Mouse (Mus musculus) MEL (cell line): ENCODE data around the gene Ctnnbl1.

Experiments
- BHLHE40 ChIP-seq: IDR thresholded peaks from 2 replicates; pipeline ENCODE4 v1.6.1; 2012; ENCODE audit warnings: low read depth, mild to moderate bottlenecking, inconsistent platforms, low read length, improper control_type of control experiment, borderline replicate concordance
- GATA1 ChIP-seq: IDR thresholded peaks from 2 replicates; pipeline ENCODE4 v1.6.1; 2011; ENCODE audit warnings: low read depth, low read length, improper control_type of control experiment
- NRF1 ChIP-seq: IDR thresholded peaks from 2 replicates; pipeline ENCODE4 v1.6.1; 2014; ENCODE audit warnings: low read depth, mild to moderate bottlenecking, inconsistent platforms, low read length, improper control_type of control experiment, moderate library complexity; ENCODE audit not compliant: poor library complexity, insufficient read depth, severe bottlenecking
- POLR2A ChIP-seq, 2 experiments: IDR thresholded peaks; 2 replicates each; pipeline ENCODE4 v1.6.1; 2011 to 2012; ENCODE audit warnings: low read length in 2 of 2, mild to moderate bottlenecking in 2 of 2, control low read depth in 1 of 2, improper control_type of control experiment in 1 of 2, low read depth in 1 of 2, moderate library complexity in 1 of 2; ENCODE audit not compliant: control insufficient read depth in 1 of 2, insufficient read depth in 1 of 2, poor library complexity in 1 of 2

DNA sequence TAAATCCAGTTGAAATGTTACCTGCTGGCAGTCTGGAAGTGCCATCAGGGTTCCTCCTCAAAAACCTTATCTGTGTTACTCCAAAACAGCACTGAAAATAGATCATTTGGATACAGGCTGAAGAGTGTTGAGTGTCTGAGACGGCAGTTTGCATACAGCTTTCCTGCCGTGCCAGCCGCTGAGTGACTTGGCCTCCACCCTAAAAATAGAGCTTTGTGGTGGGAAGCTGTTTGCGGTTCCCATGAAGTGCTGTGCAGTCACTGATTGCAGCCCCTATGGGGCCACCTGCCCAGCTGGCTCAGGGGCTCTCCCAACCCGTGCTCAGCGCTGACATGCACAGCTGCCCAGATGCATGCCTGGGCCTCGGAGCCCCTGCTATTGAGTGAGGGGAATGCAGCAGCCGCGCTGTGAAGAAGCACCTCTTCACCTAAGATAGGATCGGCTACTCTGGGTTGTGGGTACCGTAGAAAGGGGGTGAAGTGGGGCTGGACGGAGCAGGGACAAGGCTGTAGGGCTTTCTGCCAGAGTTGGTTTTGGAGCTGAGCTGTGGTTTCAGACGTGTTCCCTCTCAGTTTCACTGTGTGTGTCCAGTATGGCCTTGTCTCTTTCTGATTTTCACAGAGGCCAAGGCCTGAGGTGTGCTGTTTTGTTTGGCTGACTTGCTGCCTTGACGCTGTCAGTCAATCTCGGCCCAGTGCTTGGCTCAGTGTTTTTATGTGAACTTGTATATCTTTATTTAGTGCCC lies 81.5 kb downstream of the Ctnnbl1 start:
- TF ChIP-seq BHLHE40: no peak
- no peak for TF ChIP-seq POLR2A (IDR thresholded peaks at IDR 0.05; ENCODE audit: control insufficient read depth in 1 of 2, insufficient read depth in 1 of 2, low read depth in 1 of 2, low read length in 2 of 2, poor library complexity in 1 of 2)
- no peak for TF ChIP-seq GATA1
- TF ChIP-seq NRF1: no peak
